Mouse (Mus musculus) testis, adult 10 weeks (tissue): ENCODE measurements around the gene Pkn3. TPM values are rescaled to one million over a fixed set of nuclear protein-coding genes. Genes with fewer than 3 reads are reported as not detected.

Source experiments
- polyA plus RNA-seq: library from polyadenylated mRNA; stranded (reverse); fragments of 350-450 nt; fragmentation: Illumina TruSeq; extraction: RNeasy Lipid Tissue Mini Kit (QIAGEN cat#74804); gene quantifications from one replicate; pipeline ENCODE4 v1.2.3, GENCODE M21; 2014; ENCODE audit warnings: low read depth, low replicate concordance

Gene Pkn3
- polyA plus RNA-seq: 0.27 TPM

GRCm38 (mm10) chr2:30077502-30078348 is at the start of gene Pkn3:
Pkn3 (plus strand) TSS chr2:30077684.

DNA sequence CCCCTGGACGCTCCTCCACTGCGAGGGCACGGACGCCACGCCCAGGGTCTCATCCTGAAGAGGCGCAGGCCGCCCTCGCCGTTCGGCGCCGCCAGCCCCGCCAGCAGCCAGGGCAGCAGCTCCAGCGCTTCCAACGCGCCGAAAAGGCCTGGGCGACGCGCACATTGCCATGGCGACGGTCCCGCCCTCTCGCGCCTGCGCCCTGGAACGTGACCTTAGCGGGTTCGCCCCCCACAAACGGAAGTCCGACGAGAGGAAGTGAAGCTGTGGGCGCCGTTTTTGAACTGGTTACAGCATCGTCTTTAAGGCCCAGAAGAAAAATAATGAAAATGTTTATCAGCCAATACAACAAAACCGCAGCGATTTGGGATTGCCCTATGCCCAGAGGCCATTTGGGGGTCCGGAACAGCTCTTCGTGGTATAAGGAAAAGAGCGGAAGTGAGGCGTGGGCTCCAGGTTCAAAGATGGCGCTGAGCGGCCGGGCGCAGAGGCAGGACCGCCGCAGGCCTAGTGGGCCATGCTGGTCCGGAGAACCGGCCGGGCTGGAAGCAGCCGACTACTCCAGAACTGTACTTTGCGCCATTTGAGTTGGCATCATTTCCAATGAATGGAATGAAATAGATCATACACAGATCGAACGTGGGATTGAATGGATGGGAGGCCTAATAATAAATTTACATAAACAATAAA is 28.6 kb upstream of the Pkn3 start, which contains the start of gene Wdr34:
Gene Wdr34 (minus strand): TSS at position 183 of the 690 bp plus-strand sequence.

DNA sequence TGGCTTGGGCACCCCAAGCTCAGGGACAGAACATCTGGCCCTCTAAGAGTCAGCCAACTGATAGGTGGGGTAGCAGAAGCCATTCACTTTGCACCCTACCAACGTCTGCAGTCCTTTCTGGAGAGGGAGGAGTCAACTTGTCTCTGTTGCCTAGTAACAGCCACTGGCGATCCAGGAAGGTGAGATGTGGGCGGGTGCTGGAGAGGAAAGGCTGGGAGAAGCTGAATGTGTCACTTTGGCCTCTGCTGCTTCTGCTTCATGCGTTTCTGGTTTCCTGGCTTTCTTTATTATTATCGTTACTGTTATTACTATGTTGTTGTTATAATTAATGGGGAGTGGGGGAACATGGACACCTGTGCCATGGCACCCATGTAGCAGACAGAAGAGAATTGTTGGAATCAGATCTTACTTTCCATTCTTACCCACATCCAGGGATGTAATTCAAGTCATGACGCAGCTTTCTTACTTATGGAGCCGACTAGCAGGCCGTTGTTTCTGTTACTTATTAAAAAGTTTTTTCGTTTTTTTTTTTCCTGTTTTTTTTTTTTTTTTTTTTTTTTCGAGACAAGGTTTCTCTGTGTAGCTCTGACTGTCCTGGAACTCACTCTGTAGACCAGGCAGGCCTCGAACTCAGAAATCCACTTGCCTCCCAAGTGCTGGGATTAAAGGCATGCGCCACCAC is 20.1 kb upstream of the Pkn3 start, which contains the start of gene Set:
Gene Set (plus strand): TSS at position 156 of the 682 bp plus-strand sequence.

DNA sequence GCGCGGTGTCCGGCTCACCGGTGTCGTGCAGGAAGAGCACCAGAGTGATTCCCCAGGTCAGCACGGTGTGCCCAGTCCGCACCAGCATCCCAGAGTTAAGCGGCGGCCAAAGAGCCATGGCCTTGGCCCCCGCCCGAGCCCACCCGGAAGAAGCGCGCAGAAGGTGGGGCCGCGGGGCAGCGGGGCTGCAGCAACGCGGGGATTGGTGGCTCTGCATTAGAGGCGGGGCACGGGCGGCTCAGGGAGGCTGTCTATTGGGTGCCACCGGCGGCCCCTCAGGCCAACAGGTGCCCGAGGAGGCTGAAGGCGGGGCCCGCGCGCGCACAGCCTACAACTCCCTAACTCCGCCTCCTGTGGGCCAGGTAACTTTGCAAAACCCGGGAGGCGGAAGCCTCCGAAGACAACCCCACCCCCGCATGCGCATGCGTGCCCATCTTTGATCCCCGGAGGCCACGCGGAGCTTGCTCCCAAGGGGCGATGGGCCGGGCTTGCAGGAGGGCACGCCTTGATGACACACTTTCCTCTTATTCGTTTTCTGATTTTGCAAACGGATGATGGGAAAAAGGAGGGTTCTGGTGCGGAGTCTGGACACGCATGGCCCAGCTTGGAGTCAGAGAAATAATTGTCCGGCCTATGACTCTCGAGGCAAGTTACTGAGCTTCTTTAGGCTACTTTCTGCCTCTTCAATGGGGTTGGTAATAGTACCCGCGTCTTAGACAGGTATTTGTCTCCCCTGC is 16.2 kb downstream of the Pkn3 start, which contains the start of gene Zdhhc12:
Gene Zdhhc12 (minus strand): TSS at position 178 of the 737 bp plus-strand sequence.

GRCm38 (mm10) chr2:30124472-30125274 is 47.2 kb downstream of the Pkn3 start, which contains the start of gene Zer1:
Zer1 (minus strand) TSS chr2:30124585.

DNA sequence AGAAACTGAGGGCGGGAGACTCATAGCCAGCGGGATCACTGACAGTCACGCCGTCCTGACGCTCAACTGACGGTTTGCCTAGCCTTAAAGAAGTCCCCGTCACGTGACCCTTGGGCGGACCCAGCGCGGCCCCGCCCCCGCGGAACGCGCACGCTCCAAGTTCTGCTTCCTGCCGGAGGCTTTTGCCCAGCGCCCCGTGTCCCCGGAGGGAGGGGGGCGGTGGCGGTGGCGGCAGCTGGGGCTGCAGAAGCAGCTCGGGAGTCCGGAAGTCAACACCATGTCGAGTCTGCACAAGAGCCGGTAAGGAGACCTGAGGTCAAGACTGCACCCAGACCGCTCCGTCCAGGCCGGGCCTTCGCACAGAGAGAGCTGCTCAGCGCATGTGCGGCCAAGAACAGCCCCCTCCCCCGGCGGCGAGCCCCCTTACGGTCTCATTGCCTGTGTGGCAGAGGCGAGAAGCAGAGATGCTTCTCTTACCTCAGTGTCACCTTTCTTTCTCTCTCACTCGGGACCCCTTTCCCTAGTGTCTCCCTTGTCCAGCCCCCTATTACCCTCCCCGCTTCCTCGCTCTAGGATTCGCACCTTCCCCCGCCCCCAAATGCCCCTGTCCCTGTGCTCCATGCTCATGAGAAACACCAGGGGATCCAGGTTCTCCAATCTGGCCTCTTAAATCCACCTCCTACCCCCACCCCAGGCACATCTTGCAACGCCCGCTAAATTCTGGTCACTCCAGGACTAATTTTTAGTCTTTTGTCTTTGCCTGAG is 56.3 kb downstream of the Pkn3 start, which contains the start of gene Tbc1d13:
Gene Tbc1d13 (plus strand): TSS at position 134 of the 765 bp plus-strand sequence.

Other genes starting within 250 kb of the Pkn3 start
- gene Cercam, start 208.5 kb upstream of the Pkn3 start, polyA plus RNA-seq: 1.3 TPM
- gene Odf2, start 188.5 kb upstream of the Pkn3 start, polyA plus RNA-seq: 961 TPM
- gene Gle1, start 142.3 kb upstream of the Pkn3 start, polyA plus RNA-seq: 22.6 TPM
- gene Sptan1, start 112.1 kb upstream of the Pkn3 start, polyA plus RNA-seq: 52.6 TPM
- gene Wdr34, start 28.8 kb upstream of the Pkn3 start, polyA plus RNA-seq: 3.7 TPM
- 223 TPM for gene Set, start 20.3 kb upstream of the Pkn3 start, polyA plus RNA-seq
- gene Zdhhc12, start 16.0 kb downstream of the Pkn3 start, polyA plus RNA-seq: 6.2 TPM
- 3.9 TPM for gene Zer1, start 46.9 kb downstream of the Pkn3 start, polyA plus RNA-seq
- 7.8 TPM for gene Tbc1d13, start 56.1 kb downstream of the Pkn3 start, polyA plus RNA-seq
- gene Endog, start 93.8 kb downstream of the Pkn3 start, polyA plus RNA-seq: not detected
- 9.2 TPM for gene Spout1, start 100.8 kb downstream of the Pkn3 start, polyA plus RNA-seq
- gene Kyat1, start 128.2 kb downstream of the Pkn3 start, polyA plus RNA-seq: 0.71 TPM
- gene Lrrc8a, start 160.0 kb downstream of the Pkn3 start, polyA plus RNA-seq: 0.77 TPM
- gene Gm28035, start 162.9 kb downstream of the Pkn3 start, polyA plus RNA-seq: not detected
- 0.41 TPM for gene Phyhd1, start 188.5 kb downstream of the Pkn3 start, polyA plus RNA-seq
- gene Gm28038, start 203.4 kb downstream of the Pkn3 start, polyA plus RNA-seq: 16.6 TPM
- 2.2 TPM for gene Dolk, start 208.7 kb downstream of the Pkn3 start, polyA plus RNA-seq
- gene Nup188, start 208.7 kb downstream of the Pkn3 start, polyA plus RNA-seq: 107 TPM